Mouse (Mus musculus) pancreas, adult 10 weeks (tissue): Measurements from ENCODE around the gene Vmn1r229. TPM values are rescaled to one million over a fixed set of nuclear protein-coding genes. Genes with fewer than 3 reads are reported as not detected.

Source experiments
- polyA plus RNA-seq: library from polyadenylated mRNA; stranded (reverse); fragments of 350-450 nt; fragmentation: Illumina TruSeq; extraction: RNeasy Lipid Tissue Mini Kit (QIAGEN cat#74804); gene quantifications from one replicate; pipeline ENCODE4 v1.2.3, GENCODE M21; 2015; ENCODE audit warnings: low read depth, low replicate concordance; ENCODE audit not compliant: insufficient read depth

Gene Vmn1r229
- polyA plus RNA-seq, result not detected

DNA sequence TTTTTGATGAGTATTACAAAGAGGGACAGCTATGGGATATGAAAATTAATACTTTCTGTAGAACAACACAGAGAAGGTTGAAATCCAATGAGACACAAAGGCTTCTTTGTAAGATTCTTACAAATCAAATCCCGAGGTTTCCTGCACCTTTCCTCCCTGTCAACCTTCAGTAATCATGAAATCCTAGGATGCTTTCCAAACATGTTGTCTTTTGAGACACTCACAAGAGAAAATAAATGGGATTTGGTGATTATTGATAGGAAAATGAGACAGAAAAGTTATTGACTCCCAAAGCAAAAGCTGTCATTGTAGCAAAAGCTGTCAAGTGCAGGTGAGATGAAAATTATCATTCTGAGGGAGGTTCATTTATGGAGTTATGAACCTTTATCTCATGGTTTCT lies at the start of gene Vmn1r229:
Gene Vmn1r229 (plus strand): TSS at position 301 of the 400 bp plus-strand sequence.

DNA sequence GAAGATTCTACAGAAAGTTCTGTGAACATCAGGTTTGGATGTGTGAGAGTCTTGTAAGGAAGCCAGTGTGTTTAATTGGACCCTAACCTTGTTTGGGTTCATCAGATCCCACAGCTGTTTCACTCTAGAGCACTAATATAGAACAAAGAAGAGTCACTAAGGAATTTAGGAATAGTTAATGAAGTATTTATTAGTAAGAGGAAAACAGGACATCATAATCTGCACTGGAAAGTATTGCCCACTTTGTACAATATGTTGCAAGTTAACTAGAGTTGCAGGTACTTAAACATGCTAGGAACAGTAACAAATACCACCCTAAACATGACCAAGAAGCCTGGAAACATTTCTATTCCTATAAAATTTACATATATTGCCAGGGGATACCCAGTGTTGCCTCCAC lies 25.3 kb upstream of the Vmn1r229 start, which contains the start of gene Vmn1r228:
Gene Vmn1r228 (minus strand): TSS at position 101 of the 400 bp plus-strand sequence.

DNA sequence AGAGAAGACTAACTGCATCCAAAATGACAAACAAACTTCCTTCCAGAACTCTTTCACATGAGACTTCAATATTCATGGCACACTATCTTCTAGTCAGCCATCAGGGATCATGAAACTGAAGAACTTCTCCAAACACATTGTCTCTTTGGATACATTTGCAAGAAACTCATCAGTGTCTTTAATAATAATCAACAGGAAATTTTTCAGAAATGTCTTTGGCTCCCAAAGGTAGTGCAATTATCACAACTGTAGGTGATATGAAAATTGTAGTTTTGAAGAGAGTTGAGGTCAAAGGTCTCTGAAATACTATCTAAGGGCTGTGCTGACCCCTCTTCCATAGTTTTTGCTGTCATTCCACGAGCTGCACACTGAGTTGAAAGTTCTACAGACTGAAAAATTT lies 28.8 kb downstream of the Vmn1r229 start, which contains the start of gene Vmn1r230:
Gene Vmn1r230 (plus strand): TSS at position 301 of the 400 bp plus-strand sequence.

Other genes with a start within 250 kb of the Vmn1r229 start
- not detected for gene Vmn2r109, start 246.8 kb upstream of the Vmn1r229 start, polyA plus RNA-seq
- not detected for gene Vmn2r110, start 215.1 kb upstream of the Vmn1r229 start, polyA plus RNA-seq
- not detected for gene Fpr-rs3, start 186.7 kb upstream of the Vmn1r229 start, polyA plus RNA-seq
- gene Vmn1r226, start 128.7 kb upstream of the Vmn1r229 start, polyA plus RNA-seq, result not detected
- not detected for gene Vmn1r227, start 81.7 kb upstream of the Vmn1r229 start, polyA plus RNA-seq
- not detected for gene Vmn1r228, start 25.4 kb upstream of the Vmn1r229 start, polyA plus RNA-seq
- not detected for gene Vmn1r230, start 28.9 kb downstream of the Vmn1r229 start, polyA plus RNA-seq
- not detected for gene Vmn1r231, start 93.5 kb downstream of the Vmn1r229 start, polyA plus RNA-seq
- not detected for gene Vmn1r232, start 108.2 kb downstream of the Vmn1r229 start, polyA plus RNA-seq
- gene Ppp2r1a, start 133.8 kb downstream of the Vmn1r229 start, polyA plus RNA-seq, result 57.1 TPM
- gene Vmn1r233, start 184.9 kb downstream of the Vmn1r229 start, polyA plus RNA-seq, result not detected
- gene Zfp160, start 197.3 kb downstream of the Vmn1r229 start, polyA plus RNA-seq, result 2.1 TPM